Mouse (Mus musculus) left cerebral cortex, postnatal 4 days (tissue): Measurements from ENCODE around the gene Rpl19. TPM values are rescaled to one million over a fixed set of nuclear protein-coding genes. Genes with fewer than 3 reads are reported as not detected.

Source experiments
- DNase-seq: peaks from one replicate; pipeline ENCODE4 v3.0.0-alpha.2; 2022
- intact Hi-C: fragments of 180-260 bp; cut with DNase I; formaldehyde crosslinking; loops from one replicate; pipeline ENCODE4 v1.15.1; 2025
- total RNA-seq, 2 experiments: library from RNA; stranded (reverse); gene quantifications; 2 replicates each; pipeline ENCODE4 v1.2.3; 2021

The Rpl19 gene
- 100 to 1,000 TPM; 711 to 733 TPM for total RNA-seq

- intact Hi-C loops, result no loop called here
- peak; percentile 95 for DNase-seq
These were observed at the start of gene Rpl19 for GRCm38 (mm10) chr11:98026570-98027296. Rpl19 (plus strand) TSS chr11:98026710.

GRCm38 (mm10) chr11:97977797-97978196 lies 48.7 kb upstream of the Rpl19 start:
- intact Hi-C loops, result no loop called here
- DNase-seq, result no peak

GRCm38 (mm10) chr11:97978392-97978791 lies 48.1 kb upstream of the Rpl19 start:
- intact Hi-C loops, result no loop called here
- no peak for DNase-seq

- intact Hi-C loops, result no loop called here
- no peak for DNase-seq
These were observed 46.5 kb upstream of the Rpl19 start for GRCm38 (mm10) chr11:97979824-97980495.

- peak; percentile 91 for DNase-seq
- intact Hi-C loops, result no loop called here
These were observed 46.0 kb upstream of the Rpl19 start for GRCm38 (mm10) chr11:97980531-97980966.

GRCm38 (mm10) chr11:97982721-97983120 lies 43.8 kb upstream of the Rpl19 start:
- DNase-seq, result no peak
- intact Hi-C loops, result no loop called here

GRCm38 (mm10) chr11:97983506-97983905 lies 43.0 kb upstream of the Rpl19 start:
- DNase-seq, result no peak

GRCm38 (mm10) chr11:97983983-97984382 lies 42.5 kb upstream of the Rpl19 start:
- intact Hi-C loops, result no loop called here

More at GRCm38 (mm10) chr11:97983506-97983905, 43.0 kb upstream of the Rpl19 start:
- intact Hi-C loops, result no loop called here

GRCm38 (mm10) chr11:97985727-97986677 lies 40.5 kb upstream of the Rpl19 start, which contains the start of gene Plxdc1:
Plxdc1 (minus strand) TSS chr11:97986444.
- intact Hi-C loops, result loop anchor here (5.0 kb wide), 3 partner anchors 84 to 204 kb away; partner anchors contain the start of genes Lasp1 and Rpl23
- DNase-seq, result no peak

More at GRCm38 (mm10) chr11:97983983-97984382, 42.5 kb upstream of the Rpl19 start:
- DNase-seq, result no peak

- intact Hi-C loops, result loop anchor here (5.0 kb wide), 3 partner anchors 85 to 205 kb away; partner anchors contain the start of genes Lasp1 and Rpl23
- no peak for DNase-seq
These were observed 39.6 kb upstream of the Rpl19 start for GRCm38 (mm10) chr11:97986738-97987465.

- intact Hi-C loops, result loop anchor here (5.0 kb wide), 3 partner anchors 86 to 206 kb away; partner anchors contain the start of genes Lasp1 and Rpl23
- DNase-seq, result peak; percentile 90
These were observed 38.7 kb upstream of the Rpl19 start for GRCm38 (mm10) chr11:97987551-97988526.

GRCm38 (mm10) chr11:97988530-97989096 lies 37.9 kb upstream of the Rpl19 start:
- intact Hi-C loops, result loop anchor here (5.0 kb wide), 3 partner anchors 86 to 206 kb away; partner anchors contain the start of genes Lasp1 and Rpl23
- DNase-seq, result peak; percentile 87

- DNase-seq, result peak; percentile 72
- intact Hi-C loops, result no loop called here
These were observed 31.9 kb upstream of the Rpl19 start for GRCm38 (mm10) chr11:97994539-97995100.

GRCm38 (mm10) chr11:97995564-97996288 lies 30.8 kb upstream of the Rpl19 start, which contains the start of gene Arl5c:
Arl5c (minus strand) TSS chr11:97996181.
- no peak for DNase-seq
- intact Hi-C loops, result no loop called here

GRCm38 (mm10) chr11:97996691-97997090 lies 29.8 kb upstream of the Rpl19 start:
- intact Hi-C loops, result no loop called here
- DNase-seq, result no peak

- intact Hi-C loops, result no loop called here
- no peak for DNase-seq
These were observed 29.0 kb upstream of the Rpl19 start for GRCm38 (mm10) chr11:97997387-97997960.
